Mouse (Mus musculus) liver, embryonic 13.5 days (tissue): Measurements from ENCODE around the gene Arhgap10. TPM values are rescaled to one million over a fixed set of nuclear protein-coding genes. Genes with fewer than 3 reads are reported as not detected.

Experiments
- ATAC-seq: fragments of 200-750 bp; cut with Nextera tagmentation; 2 replicates; pipeline ENCODE4 v1.8.0; 2017; ENCODE audit warnings: low read depth, mild to moderate bottlenecking, moderate number of reproducible peaks, moderate library complexity
- DNase-seq: peaks from one replicate; pipeline ENCODE4 v3.0.0; 2022
- H3K27ac ChIP-seq: fragments of 300-500 bp; sonication (generic); 2 replicates; pipeline ENCODE4 v1.5.1; 2015; ENCODE audit warnings: moderate library complexity, mild to moderate bottlenecking, inconsistent platforms
- H3K27me3 ChIP-seq: fragments of 300-500 bp; sonication (generic); 2 replicates; pipeline ENCODE4 v1.6.1; 2015; ENCODE audit warnings: mild to moderate bottlenecking, inconsistent platforms
- H3K36me3 ChIP-seq: fragments of 300-500 bp; sonication (generic); 2 replicates; pipeline ENCODE4 v1.6.1; 2015; ENCODE audit warnings: mild to moderate bottlenecking, inconsistent platforms
- H3K4me1 ChIP-seq: fragments of 300-500 bp; sonication (generic); replicated peaks from 2 replicates; pipeline ENCODE4 v1.6.1; 2015; ENCODE audit warnings: inconsistent platforms
- H3K4me2 ChIP-seq: fragments of 300-500 bp; sonication (generic); 2 replicates; pipeline ENCODE4 v1.6.1; 2015; ENCODE audit warnings: inconsistent platforms, mild to moderate bottlenecking, moderate library complexity
- H3K4me3 ChIP-seq: fragments of 300-500 bp; sonication (generic); replicated peaks from 2 replicates; pipeline ENCODE4 v1.5.1; 2015; ENCODE audit warnings: mild to moderate bottlenecking, inconsistent platforms
- H3K9ac ChIP-seq: fragments of 300-500 bp; sonication (generic); 2 replicates; pipeline ENCODE4 v1.6.1; 2015; ENCODE audit warnings: mild to moderate bottlenecking, inconsistent platforms
- H3K9me3 ChIP-seq: fragments of 300-500 bp; sonication (generic); replicated peaks from 2 replicates; pipeline ENCODE4 v1.6.1; 2016; ENCODE audit warnings: inconsistent platforms
- WGBS: fragments of 180-500 bp; shearing (Covaris S2); methylation state at CpG from one replicate; pipeline ENCODE4 v1.1.7; 2015; ENCODE audit not compliant: insufficient replicate concordance; 5-methylcytosine and 5-hydroxymethylcytosine counted together
- polyA plus RNA-seq: library from polyadenylated mRNA; unstranded; fragments of >200 nt; fragmentation: Nextera tagmentation; extraction: Ambion mirVana; gene quantifications from 2 replicates; pipeline ENCODE4 v1.2.1, GENCODE M21; 2015

The Arhgap10 gene
- polyA plus RNA-seq, 1 experiment from 2014 or later, result 7.9 TPM

- ATAC-seq (no peak), DNase-seq (no peak)
- Histone ChIP-seq H3K9ac (peak overlapping the region; percentile 85; the same call in 1 of the 2 replicates), H3K27me3 (no peaks in the 10 kb centered on the region), H3K4me3 (peak overlapping the region; percentile 84; the same call in 1 of the 2 replicates), H3K27ac (no peak overlapping the region), H3K4me1 (peaks cover 47% of the 10 kb centered on the region), H3K36me3 (0 out of 2 replicates have a peak, but pooled peaks cover 3% of the 10 kb centered on the region), H3K4me2 (peak overlapping the region; percentile 95), H3K9me3 (no peaks in the 10 kb centered on the region)
- 63% methylated on average over 8 of the region's 8 CpGs for WGBS
Measured at GRCm38 (mm10) chr8:77515786-77516185, 2.0 kb downstream of the Arhgap10 start.

DNA sequence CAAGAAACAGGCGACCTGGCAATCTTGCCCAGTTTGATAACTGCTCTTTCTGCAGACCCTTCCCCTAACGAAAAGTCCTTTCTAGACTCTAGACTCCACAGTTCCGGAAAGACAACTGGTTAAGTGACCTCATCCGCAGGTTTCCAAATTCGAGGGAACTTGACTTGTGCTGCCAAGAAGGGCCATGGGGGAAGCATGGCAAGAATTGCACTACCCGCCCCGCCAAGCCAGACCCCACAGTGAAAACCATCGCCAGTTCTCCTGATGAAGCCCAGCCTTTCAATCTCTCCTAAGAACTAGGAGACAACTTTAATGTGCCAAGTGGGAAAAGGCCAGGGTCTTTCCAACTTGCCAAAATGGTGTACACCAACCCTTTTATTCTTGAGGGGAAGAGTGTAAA is 2.6 kb downstream of the Arhgap10 start:
- Histone ChIP-seq H3K27me3 (no peaks in the 10 kb centered on the region), H3K27ac (no peak overlapping the region), H3K9me3 (no peaks in the 10 kb centered on the region), H3K4me3 (no peak overlapping the region), H3K4me1 (peaks cover 47% of the 10 kb centered on the region), H3K9ac (no peak overlapping the region), H3K36me3 (0 out of 2 replicates have a peak, but pooled peaks cover 3% of the 10 kb centered on the region), H3K4me2 (no peak overlapping the region)
- ATAC-seq (no peak), DNase-seq (no peak)
- WGBS, result 78% methylated on average over 8 of the region's 8 CpGs

DNA sequence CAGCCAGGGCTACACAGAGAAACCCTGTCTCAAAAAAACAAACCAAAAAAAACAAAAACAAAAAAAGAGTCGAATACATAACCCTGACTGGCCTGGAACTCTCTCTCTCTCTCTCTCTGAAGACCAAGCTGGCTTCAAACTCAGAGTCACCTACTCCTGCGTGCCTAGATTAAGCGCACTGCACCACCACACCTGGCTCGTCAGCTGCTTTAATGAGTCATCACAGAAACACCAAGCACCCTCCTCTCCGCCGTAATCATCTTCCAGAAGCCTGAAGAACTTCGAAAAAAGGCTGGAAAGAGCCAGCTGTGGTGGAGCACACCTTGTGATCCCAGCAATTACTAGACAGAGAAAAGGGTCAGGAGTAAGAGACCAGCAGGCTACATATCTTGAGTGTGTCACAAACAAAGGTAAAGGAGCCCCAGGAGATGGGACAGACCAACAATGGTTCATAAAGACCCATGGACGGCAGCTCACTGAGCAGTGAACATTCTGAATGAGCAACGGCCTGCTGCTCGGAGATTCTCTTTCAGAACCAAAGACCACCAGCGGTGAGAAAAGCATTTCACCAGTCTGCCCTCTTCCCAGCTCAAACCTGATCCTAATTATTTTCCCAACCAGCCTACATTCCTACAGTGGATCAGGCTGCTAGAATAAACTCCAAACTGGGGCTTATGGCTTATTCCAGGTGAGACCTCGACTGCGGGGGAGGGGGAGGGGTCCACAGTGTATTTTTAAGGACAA is 5.8 kb downstream of the Arhgap10 start:
- DNase-seq, result no peak
- H3K9me3 ChIP-seq, result no peaks in the 10 kb centered on the region
- no peak overlapping the region for H3K9ac ChIP-seq
- no peaks in the 10 kb centered on the region for H3K27me3 ChIP-seq
- H3K36me3 ChIP-seq, result 0 out of 2 replicates have a peak, but pooled peaks cover 3% of the 10 kb centered on the region
- no peak overlapping the region for H3K4me3 ChIP-seq
- H3K27ac ChIP-seq, result no peak overlapping the region
- no peak overlapping the region for H3K4me2 ChIP-seq
- H3K4me1 ChIP-seq, result peaks cover 37% of the 10 kb centered on the region
- 75% methylated on average over 13 of the region's 13 CpGs for WGBS
- no peak for ATAC-seq

DNA sequence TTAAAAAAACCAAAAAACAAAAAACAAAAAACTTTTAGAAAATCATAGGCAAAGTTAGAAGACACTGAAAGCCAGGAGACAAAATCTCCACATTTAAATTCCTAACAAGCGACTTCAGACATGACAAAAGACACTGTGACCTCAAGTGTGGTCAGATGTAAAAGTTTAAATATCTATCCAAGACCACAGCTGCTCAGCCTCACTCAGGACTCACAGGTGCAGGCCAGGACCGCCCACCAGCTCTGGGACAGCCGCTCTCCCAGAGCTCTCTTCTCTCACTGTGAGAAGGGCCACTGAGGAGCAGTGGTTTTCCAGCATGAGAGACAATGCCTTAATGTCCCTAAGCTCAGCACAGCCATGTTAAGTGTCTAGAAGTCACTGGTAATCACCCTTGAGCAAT is 7.3 kb downstream of the Arhgap10 start:
- Histone ChIP-seq H3K4me2 (no peak overlapping the region), H3K9me3 (no peaks in the 10 kb centered on the region), H3K4me3 (no peak overlapping the region), H3K36me3 (0 out of 2 replicates have a peak, but pooled peaks cover 3% of the 10 kb centered on the region), H3K4me1 (peaks cover 24% of the 10 kb centered on the region), H3K9ac (no peak overlapping the region), H3K27me3 (no peaks in the 10 kb centered on the region), H3K27ac (no peak overlapping the region)
- DNase-seq (no peak), ATAC-seq (no peak)
- 66% methylated on average over 3 of the region's 3 CpGs for WGBS

DNA sequence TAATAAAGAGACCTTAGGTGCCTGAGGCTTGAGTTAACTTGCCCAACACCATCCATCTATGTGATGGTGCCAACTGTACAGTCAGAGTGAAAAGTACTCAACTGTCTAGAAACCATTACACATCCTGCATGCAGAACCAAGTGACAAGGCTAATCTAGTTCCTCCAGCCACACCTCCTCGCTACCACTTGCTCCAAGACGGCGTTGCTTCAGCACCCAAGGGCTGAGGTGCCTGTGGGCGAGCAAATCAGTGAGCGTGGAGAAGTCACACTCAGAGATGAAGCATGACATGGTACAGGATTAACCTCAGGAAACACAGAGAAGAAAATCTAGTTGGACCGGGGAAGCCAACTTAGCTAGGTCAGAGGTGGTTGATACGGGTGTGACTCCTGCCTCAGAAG is 8.7 kb downstream of the Arhgap10 start:
- H3K4me2 ChIP-seq, result no peak overlapping the region

GRCm38 (mm10) chr8:77507510-77508035 is 10.2 kb downstream of the Arhgap10 start:
- no peaks in the 10 kb centered on the region for H3K9me3 ChIP-seq
- no peaks in the 10 kb centered on the region for H3K36me3 ChIP-seq
- 67% methylated on average over 10 of the region's 10 CpGs for WGBS
- no peak overlapping the region for H3K9ac ChIP-seq
- ATAC-seq (no peak), DNase-seq (no peak)
- H3K27ac ChIP-seq, result no peak overlapping the region
- H3K4me2 ChIP-seq, result no peak overlapping the region
- peaks cover 14% of the 10 kb centered on the region for H3K4me1 ChIP-seq
- no peak overlapping the region for H3K4me3 ChIP-seq
- H3K27me3 ChIP-seq, result no peaks in the 10 kb centered on the region

More for the DNA sequence above, 8.7 kb downstream of the Arhgap10 start:
- ATAC-seq (peak; percentile 41; the same call in 1 of the 2 replicates), DNase-seq (no peak)
- no peak overlapping the region for H3K27ac ChIP-seq
- no peak overlapping the region for H3K9ac ChIP-seq
- peaks cover 21% of the 10 kb centered on the region for H3K4me1 ChIP-seq
- H3K27me3 ChIP-seq, result no peaks in the 10 kb centered on the region
- H3K9me3 ChIP-seq, result no peaks in the 10 kb centered on the region
- no peaks in the 10 kb centered on the region for H3K36me3 ChIP-seq
- H3K4me3 ChIP-seq, result no peak overlapping the region
- 20% methylated on average over 7 of the region's 7 CpGs for WGBS

- Histone ChIP-seq H3K4me1 (peaks cover 19% of the 10 kb centered on the region), H3K27me3 (no peaks in the 10 kb centered on the region), H3K9ac (no peak overlapping the region), H3K4me2 (no peak overlapping the region), H3K4me3 (no peak overlapping the region), H3K36me3 (no peaks in the 10 kb centered on the region), H3K27ac (no peak overlapping the region), H3K9me3 (no peaks in the 10 kb centered on the region)
- DNase-seq, result no peak
- 59% methylated on average over 7 of the region's 7 CpGs for WGBS
- ATAC-seq, result no peak
Measured at GRCm38 (mm10) chr8:77506539-77506938, 11.2 kb downstream of the Arhgap10 start.

DNA sequence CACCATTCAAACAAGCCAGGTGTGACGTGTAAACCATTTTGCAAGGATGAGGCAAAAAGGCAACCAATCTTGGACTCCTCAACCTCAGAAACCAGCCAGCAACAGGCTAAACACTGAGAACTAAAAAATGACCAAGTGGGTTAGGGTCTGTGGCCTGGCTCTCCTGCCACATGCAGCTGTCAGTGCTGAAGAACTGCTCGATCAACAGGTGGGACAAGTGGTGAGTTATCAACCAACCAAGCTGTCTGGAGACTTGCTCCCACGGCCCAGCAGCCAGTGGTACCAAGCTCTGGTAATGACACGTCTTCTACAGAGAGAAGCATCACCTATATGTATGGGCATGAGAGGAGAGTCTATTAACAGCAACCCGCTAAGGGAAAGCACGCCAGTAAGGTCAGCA is 15.2 kb downstream of the Arhgap10 start:
- no peaks in the 10 kb centered on the region for H3K27me3 ChIP-seq
- 69% methylated on average over 6 of the region's 6 CpGs for WGBS
- no peak for ATAC-seq

GRCm38 (mm10) chr8:77501131-77501530 is 16.6 kb downstream of the Arhgap10 start:
- no peak for DNase-seq
- Histone ChIP-seq H3K27ac (no peak overlapping the region), H3K4me2 (no peak overlapping the region), H3K4me1 (peaks cover 22% of the 10 kb centered on the region), H3K27me3 (no peaks in the 10 kb centered on the region), H3K4me3 (no peak overlapping the region), H3K9ac (no peak overlapping the region), H3K9me3 (no peaks in the 10 kb centered on the region), H3K36me3 (no peaks in the 10 kb centered on the region)
- ATAC-seq, result no peak
- WGBS, result 72% methylated on average over 8 of the region's 8 CpGs

More for the DNA sequence above, 15.2 kb downstream of the Arhgap10 start:
- Histone ChIP-seq H3K27ac (no peak overlapping the region), H3K4me2 (no peak overlapping the region), H3K36me3 (no peaks in the 10 kb centered on the region), H3K9ac (no peak overlapping the region), H3K4me3 (no peak overlapping the region), H3K4me1 (0 out of 2 replicates have a peak, but pooled peaks cover 10% of the 10 kb centered on the region), H3K9me3 (no peaks in the 10 kb centered on the region)
- no peak for DNase-seq

GRCm38 (mm10) chr8:77500264-77500663 is 17.5 kb downstream of the Arhgap10 start:
- Histone ChIP-seq H3K27me3 (no peaks in the 10 kb centered on the region), H3K36me3 (no peaks in the 10 kb centered on the region), H3K9ac (no peak overlapping the region), H3K4me1 (peaks cover 25% of the 10 kb centered on the region), H3K4me2 (no peak overlapping the region), H3K27ac (no peak overlapping the region), H3K9me3 (no peaks in the 10 kb centered on the region), H3K4me3 (no peak overlapping the region)
- DNase-seq, result no peak
- ATAC-seq, result no peak
- WGBS, result 78% methylated on average over 3 of the region's 3 CpGs

DNA sequence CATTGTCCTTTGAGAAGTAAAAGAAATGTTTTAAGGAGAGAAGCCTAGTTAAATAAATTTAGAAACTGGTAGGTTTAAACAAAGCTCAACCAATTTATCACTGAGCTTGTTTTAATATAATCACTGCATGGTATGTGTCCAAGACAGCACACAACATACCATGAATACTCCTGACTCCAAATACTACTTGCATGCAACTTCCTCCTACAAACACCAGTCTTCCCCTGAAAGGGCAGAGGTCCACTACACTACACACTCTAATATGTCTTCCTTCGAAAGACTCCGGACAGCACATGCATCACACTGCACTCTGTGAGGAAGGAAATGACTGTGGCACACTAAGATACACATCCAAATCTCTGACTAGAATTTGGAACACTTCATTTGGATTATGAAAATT is 20.3 kb downstream of the Arhgap10 start:
- Histone ChIP-seq H3K36me3 (no peaks in the 10 kb centered on the region), H3K27ac (no peak overlapping the region; the same call in 1 of the 2 replicates), H3K9me3 (no peaks in the 10 kb centered on the region), H3K4me1 (peaks cover 43% of the 10 kb centered on the region), H3K9ac (no peak overlapping the region), H3K4me2 (no peak overlapping the region), H3K27me3 (no peaks in the 10 kb centered on the region), H3K4me3 (no peak overlapping the region)
- no peak for ATAC-seq
- DNase-seq, result no peak
- WGBS, result 46% methylated on average over 2 of the region's 2 CpGs

DNA sequence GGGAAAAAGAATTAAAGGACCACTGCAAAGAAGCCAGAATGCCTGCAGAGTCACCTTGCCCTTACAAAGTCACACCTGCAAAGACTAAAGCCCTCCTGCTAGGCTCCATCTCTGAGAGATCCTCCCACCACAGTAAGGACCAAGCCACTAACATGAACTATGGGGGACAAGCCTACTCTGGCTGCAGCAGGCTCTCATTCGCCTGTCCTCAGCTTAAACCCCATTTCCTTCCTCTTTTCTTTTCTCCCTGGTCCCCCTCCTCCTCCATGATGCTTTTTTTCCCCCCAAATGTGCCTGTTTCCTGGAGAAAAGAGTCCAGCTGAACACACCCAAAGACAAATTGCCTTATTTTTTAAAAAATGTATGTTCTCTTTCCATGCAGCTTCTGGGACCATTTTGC is 21.5 kb downstream of the Arhgap10 start:
- H3K27me3 ChIP-seq, result no peaks in the 10 kb centered on the region
- whole genome bisulfite sequencing, result 42% methylated on average over 1 of the region's 1 CpGs
- no peak overlapping the region for H3K9ac ChIP-seq
- no peaks in the 10 kb centered on the region for H3K36me3 ChIP-seq
- ATAC-seq, result no peak
- H3K4me3 ChIP-seq, result no peak overlapping the region
- peaks cover 50% of the 10 kb centered on the region for H3K4me1 ChIP-seq
- no peak overlapping the region for H3K27ac ChIP-seq
- no peak overlapping the region for H3K4me2 ChIP-seq
- DNase-seq, result no peak
- H3K9me3 ChIP-seq, result no peaks in the 10 kb centered on the region
